Mouse (Mus musculus) lung, postnatal 0 days (tissue): ENCODE results near the gene Nt5e.

Experiments used
- CTCF ChIP-seq: IDR thresholded peaks from 2 replicates; pipeline ENCODE4 v1.5.1; 2016; ENCODE audit warnings: antibody characterized with exemption, mild to moderate bottlenecking
- EP300 ChIP-seq: IDR thresholded peaks from 2 replicates; pipeline ENCODE4 v1.6.1; 2016; ENCODE audit warnings: antibody characterized with exemption, mild to moderate bottlenecking, control low read depth

DNA sequence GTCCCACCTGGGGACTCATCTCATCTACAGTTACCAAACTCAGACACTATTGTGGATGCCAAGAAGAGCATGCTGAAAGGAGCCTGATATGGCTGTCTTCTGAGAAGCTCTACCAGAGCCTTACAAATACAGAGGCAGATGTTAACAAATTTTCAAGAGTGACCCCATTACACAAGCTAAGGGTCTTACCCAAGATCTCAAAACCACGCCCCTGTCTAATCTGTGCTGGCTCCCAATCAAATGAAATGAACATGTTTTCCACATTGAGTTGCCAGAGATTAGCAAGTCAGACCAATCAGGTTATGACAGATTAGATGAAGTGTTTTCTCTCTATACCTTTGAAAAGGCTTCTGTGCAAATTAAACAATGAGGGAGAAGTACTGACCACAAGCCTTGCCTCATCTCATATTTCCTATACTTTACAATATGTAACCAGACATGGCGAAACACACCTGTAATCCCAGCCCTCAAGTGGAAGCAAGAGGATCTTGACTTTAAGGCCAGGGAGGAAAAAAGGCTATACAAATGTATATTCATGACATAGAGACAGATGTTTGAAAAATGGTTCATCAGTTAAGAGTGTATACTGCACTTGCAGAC lies 19.9 kb upstream of the Nt5e start:
- TF ChIP-seq CTCF: no peak
- no peak for TF ChIP-seq EP300
